ENCODE assay signal across 20 mouse cellular contexts in the genomic region with DNA sequence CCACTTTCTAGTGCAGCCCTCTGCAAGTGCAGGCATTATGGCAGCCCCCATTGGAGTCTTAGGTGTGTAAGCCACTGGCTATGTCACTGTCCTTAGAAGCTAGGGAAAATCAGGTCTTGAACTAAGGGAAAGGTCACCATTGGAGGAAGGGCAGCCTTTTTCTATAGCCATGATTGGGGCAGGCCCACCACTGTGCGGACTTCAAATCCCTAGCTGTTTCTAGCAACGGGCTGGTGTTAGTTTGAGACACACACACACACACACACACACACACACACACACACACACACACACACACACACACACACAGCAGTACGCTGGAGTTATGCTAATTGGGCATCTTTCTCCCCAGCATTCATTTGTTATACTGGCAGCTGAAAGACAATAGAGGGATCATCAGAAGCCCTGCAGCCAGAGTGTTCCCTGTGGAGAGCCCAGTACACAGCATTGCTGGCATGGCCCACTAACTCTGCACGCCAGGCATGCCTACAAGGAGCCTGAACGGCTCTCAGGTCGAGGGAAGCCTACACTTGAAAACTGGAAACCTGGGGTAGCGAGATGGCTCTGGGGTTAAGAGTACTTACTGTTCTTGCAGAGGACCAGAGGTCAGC.
DNase-seq lines count a peak whose midpoint lies in the region; ATAC-seq lines count a peak whose summit lies in the region.
"Had no signal": no experiment of that assay in that cellular context is flagged by ENCODE, and none has a peak within 500 bp of the region (broad histone marks: within the 10 kb centered on the region; RNA-seq: fewer than 3 reads in every experiment).

No protein-coding gene starts in this region.

- DNase-seq in neural tube, embryonic 11.5 days (ENCODE audit: low spot score): peak; percentile 43
- DNase-seq in hindbrain, embryonic 10.5 days (ENCODE audit: low spot score): peak; percentile 18
- DNase-seq in retina, embryonic 14.5 days (ENCODE audit: low spot score): peak; percentile 20
- no peak for DNase-seq in left cerebral cortex, postnatal 10 days (ENCODE audit: extremely low spot score in 1 of 2, low spot score in 2 of 2)
- DNase-seq: adrenal gland, postnatal 14 days; cerebellum, adult 2 months; gastrocnemius, postnatal 10 days; heart, adult 18-20 months; kidney, adult 11 months; kidney, postnatal 14 days; lung, postnatal 36 days; right cerebral cortex, postnatal 14 days had no signal

- no peak overlapping the region for H3K27ac ChIP-seq in neural tube, embryonic 11.5 days (ENCODE audit: low read depth, low read length)
- H3K27ac ChIP-seq in neural tube, embryonic 15.5 days (replicated peaks): no peak overlapping the region
- H3K27ac ChIP-seq in hindbrain, embryonic 10.5 days: no peak overlapping the region
- peak overlapping the region; percentile 35; the same call in 1 of the 2 replicates for H3K27ac ChIP-seq in midbrain, embryonic 12.5 days (replicated peaks)
- H3K27ac ChIP-seq: embryonic facial prominence, embryonic 13.5 days; heart, embryonic 15.5 days; limb, embryonic 15.5 days; stomach, postnatal 0 days had no signal

- intact Hi-C loops in left cerebral cortex, postnatal 10 days (cut with DNase I): no loop called here

- no peak overlapping the region for H3K9ac ChIP-seq in neural tube, embryonic 11.5 days (ENCODE audit: low read length)
- no peak overlapping the region for H3K9ac ChIP-seq in neural tube, embryonic 15.5 days (replicated peaks)
- H3K9ac ChIP-seq in midbrain, embryonic 12.5 days (replicated peaks): no peak overlapping the region
- H3K9ac ChIP-seq: embryonic facial prominence, embryonic 13.5 days; heart, embryonic 15.5 days; limb, embryonic 15.5 days had no signal

- no peaks in the 10 kb centered on the region for H3K9me3 ChIP-seq in neural tube, embryonic 11.5 days (ENCODE audit: control insufficient read depth, low read length)
- H3K9me3 ChIP-seq in neural tube, embryonic 15.5 days (replicated peaks): no peaks in the 10 kb centered on the region
- no peaks in the 10 kb centered on the region for H3K9me3 ChIP-seq in hindbrain, embryonic 10.5 days
- H3K9me3 ChIP-seq in midbrain, embryonic 12.5 days: no peaks in the 10 kb centered on the region
- H3K9me3 ChIP-seq: embryonic facial prominence, embryonic 13.5 days; heart, embryonic 15.5 days; limb, embryonic 15.5 days had no signal

- H3K4me3 ChIP-seq in neural tube, embryonic 11.5 days (ENCODE audit: low read depth, low read length): no peak overlapping the region
- no peak overlapping the region for H3K4me3 ChIP-seq in neural tube, embryonic 15.5 days (replicated peaks)
- no peak overlapping the region for H3K4me3 ChIP-seq in hindbrain, embryonic 10.5 days
- H3K4me3 ChIP-seq in midbrain, embryonic 12.5 days: no peak overlapping the region
- H3K4me3 ChIP-seq: embryonic facial prominence, embryonic 13.5 days; heart, embryonic 15.5 days; limb, embryonic 15.5 days had no signal

- no peaks in the 10 kb centered on the region for H3K4me1 ChIP-seq in neural tube, embryonic 11.5 days (ENCODE audit: control insufficient read depth, insufficient read depth, low read length)
- H3K4me1 ChIP-seq in neural tube, embryonic 15.5 days: no peaks in the 10 kb centered on the region
- H3K4me1 ChIP-seq in hindbrain, embryonic 10.5 days (replicated peaks): peaks cover 25% of the 10 kb centered on the region
- H3K4me1 ChIP-seq in midbrain, embryonic 12.5 days: peaks cover 8% of the 10 kb centered on the region
- H3K4me1 ChIP-seq: heart, embryonic 15.5 days; limb, embryonic 15.5 days had no signal

- H3K4me2 ChIP-seq in neural tube, embryonic 11.5 days (ENCODE audit: low read depth): no peak overlapping the region
- no peak overlapping the region for H3K4me2 ChIP-seq in neural tube, embryonic 15.5 days
- H3K4me2 ChIP-seq in midbrain, embryonic 12.5 days (replicated peaks): no peak overlapping the region
- H3K4me2 ChIP-seq: embryonic facial prominence, embryonic 13.5 days; heart, embryonic 15.5 days; limb, embryonic 15.5 days had no signal

- H3K36me3 ChIP-seq in neural tube, embryonic 11.5 days (ENCODE audit: control insufficient read depth, insufficient read depth, low read length): no peaks in the 10 kb centered on the region
- no peaks in the 10 kb centered on the region for H3K36me3 ChIP-seq in neural tube, embryonic 15.5 days
- H3K36me3 ChIP-seq in hindbrain, embryonic 10.5 days: 0 out of 2 replicates have a peak, but pooled peaks cover 3% of the 10 kb centered on the region
- H3K36me3 ChIP-seq in midbrain, embryonic 12.5 days: no peaks in the 10 kb centered on the region
- H3K36me3 ChIP-seq: heart, embryonic 15.5 days; limb, embryonic 15.5 days had no signal

- H3K27me3 ChIP-seq in neural tube, embryonic 11.5 days (ENCODE audit: control insufficient read depth, insufficient read depth, low read length): no peaks in the 10 kb centered on the region
- H3K27me3 ChIP-seq in neural tube, embryonic 15.5 days (replicated peaks): no peaks in the 10 kb centered on the region
- no peaks in the 10 kb centered on the region for H3K27me3 ChIP-seq in hindbrain, embryonic 10.5 days (ENCODE audit: insufficient read depth, poor library complexity, severe bottlenecking)
- H3K27me3 ChIP-seq in midbrain, embryonic 12.5 days: no peaks in the 10 kb centered on the region
- H3K27me3 ChIP-seq: embryonic facial prominence, embryonic 13.5 days; heart, embryonic 15.5 days; limb, embryonic 15.5 days had no signal

- peak; percentile 63 for ATAC-seq in neural tube, embryonic 11.5 days (ENCODE audit: insufficient read depth, low FRiP score, low TSS enrichment)
- no peak for ATAC-seq in neural tube, embryonic 15.5 days (ENCODE audit: low FRiP score)
- ATAC-seq in midbrain, embryonic 12.5 days (ENCODE audit: low FRiP score, low read depth): peak; percentile 75
- ATAC-seq in activated CD4-positive, CD25-positive, alpha-beta regulatory T cell, adult 4 months: no peak
- ATAC-seq in erythroid progenitor cell, adult 5-6 weeks (replicated peaks; ENCODE audit: low FRiP score, poor library complexity, severe bottlenecking): no peak

- 41% methylated on average over 7 of the region's 7 CpGs for WGBS in neural tube, embryonic 11.5 days
- 19% methylated on average over 7 of the region's 7 CpGs for WGBS in neural tube, embryonic 15.5 days
- 33% methylated on average over 7 of the region's 7 CpGs for WGBS in hindbrain, embryonic 10.5 days
- whole genome bisulfite sequencing in midbrain, embryonic 12.5 days: 17% methylated on average over 7 of the region's 7 CpGs

Comparison
In these comparisons a context has a peak if more than half of its experiments do, and no peak if none do; other contexts are left out.
1. ATAC-seq: peak in neural tube, embryonic 11.5 days (single experiment) and midbrain, embryonic 12.5 days (single experiment); none in neural tube, embryonic 15.5 days (single experiment), activated CD4-positive, CD25-positive, alpha-beta regulatory T cell, adult 4 months (single experiment) and erythroid progenitor cell, adult 5-6 weeks (single experiment).
2. DNase-seq: peak in neural tube, embryonic 11.5 days (single experiment), hindbrain, embryonic 10.5 days (single experiment) and retina, embryonic 14.5 days (single experiment); none in left cerebral cortex, postnatal 10 days (0 of 2).